Mouse (Mus musculus) liver, embryonic 14.5 days (tissue): ENCODE measurements around the gene Myl4.

ENCODE experiments used
- CTCF ChIP-seq: IDR thresholded peaks from 2 replicates; pipeline ENCODE4 v1.5.1; 2016; ENCODE audit warnings: antibody characterized with exemption, low read depth, control low read depth
- EP300 ChIP-seq: IDR thresholded peaks from 2 replicates; pipeline ENCODE4 v1.6.1; 2016; ENCODE audit warnings: antibody characterized with exemption, low read depth

- no peak for TF ChIP-seq CTCF
- TF ChIP-seq EP300: no peak
Measured at GRCm38 (mm10) chr11:104567736-104568135, 17.3 kb downstream of the Myl4 start.
